In the genomic region with DNA sequence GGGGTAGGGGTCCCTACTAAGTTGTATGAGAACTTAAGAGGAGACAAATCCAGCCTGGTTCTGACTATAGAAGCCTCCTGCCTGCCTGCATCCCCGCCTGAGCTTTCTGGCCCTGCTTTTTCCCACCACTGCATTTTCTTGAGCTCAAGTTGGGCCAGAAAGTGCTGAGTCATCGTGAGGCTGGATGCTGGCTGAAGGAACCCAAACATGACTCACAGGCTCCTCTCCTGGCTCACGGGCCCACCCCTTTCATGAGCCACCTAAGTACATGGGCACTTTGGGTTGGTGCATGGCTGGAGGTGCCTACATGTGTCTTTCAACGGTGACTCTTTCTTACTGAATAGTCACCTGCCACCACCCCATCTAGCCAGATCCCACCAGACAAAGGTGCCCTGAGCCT, we compare ENCODE assay signal across 10 mouse cellular contexts. TPM values are rescaled to one million over a fixed set of nuclear protein-coding genes. Genes with fewer than 3 reads are reported as not detected.
DNase-seq lines count a peak whose midpoint lies in the region.
"Had no signal": no experiment of that assay in that cellular context is flagged by ENCODE, and none has a peak within 500 bp of the region (broad histone marks: within the 10 kb centered on the region; RNA-seq: fewer than 3 reads in every experiment).

No protein-coding gene starts in this region.

- peak; percentile 18 to 64 for DNase-seq in adrenal gland, adult (ENCODE audit: inconsistent age in 2 of 2, low spot score in 1 of 2)
- no peak for DNase-seq in adrenal gland, adult 18-20 months (ENCODE audit: low spot score in 2 of 2)
- peak; percentile 60 to 64 for DNase-seq in right cerebral cortex, adult 2 months (ENCODE audit: low spot score in 2 of 2)
- no peak for DNase-seq in right cerebral cortex, postnatal 4 days
- DNase-seq in brain, adult 2 months (ENCODE audit: low read depth, low spot score) = peak; percentile 92
- DNase-seq in right cerebral cortex, postnatal 25 days = peak; percentile 57
- DNase-seq in cerebellum, postnatal 36 days = no peak
- no peak for DNase-seq in spleen, postnatal 10 days (ENCODE audit: low spot score in 2 of 2)
- DNase-seq: cerebellum, adult 9-11 months had no signal

RNA-seq across cellular contexts. Expression of gene Krt9, which starts 5.6 kb away (rescaled TPM):
- total RNA-seq in adrenal gland, adult 18-20 months (2021) = not detected
- total RNA-seq: gastrocnemius, adult 8-10 months had no signal

RNA-seq across cellular contexts. Expression of gene Krt14, which starts 8.7 kb away (rescaled TPM):
- under 1 TPM in 1 of 2 experiments, not detected in 1; 0.54 TPM for total RNA-seq in adrenal gland, adult 18-20 months (2021)
- total RNA-seq: gastrocnemius, adult 8-10 months had no signal

RNA-seq across cellular contexts. Expression of gene Krt16, which starts 50.0 kb away (rescaled TPM):
- total RNA-seq in adrenal gland, adult 18-20 months (2021) = not detected
- total RNA-seq: gastrocnemius, adult 8-10 months had no signal

RNA-seq across cellular contexts. Expression of gene Krt19, which starts 50.2 kb away (rescaled TPM):
- 1 to 10 TPM; 2.2 to 5.9 TPM for total RNA-seq in adrenal gland, adult 18-20 months (2021)

Comparison
In these comparisons a context has a peak if more than half of its experiments do, and no peak if none do; other contexts are left out.
1. DNase-seq: peak in adrenal gland, adult (2 of 2), right cerebral cortex, adult 2 months (2 of 2), brain, adult 2 months (single experiment) and right cerebral cortex, postnatal 25 days (single experiment); none in adrenal gland, adult 18-20 months (0 of 2), right cerebral cortex, postnatal 4 days (single experiment), cerebellum, postnatal 36 days (0 of 2) and spleen, postnatal 10 days (0 of 2).